In genomic region chr19:7345235-7345755, GRCm38 (mm10) we compare ENCODE assay signal across 8 mouse cellular contexts. TPM values are rescaled to one million over a fixed set of nuclear protein-coding genes. Genes with fewer than 3 reads are reported as not detected.
DNase-seq lines count a peak whose midpoint lies in the region; ATAC-seq lines count a peak whose summit lies in the region.

No protein-coding gene starts in this region.

- 0 out of 2 replicates have a peak overlapping the region, but pooled peaks have one; percentile 33 for H3K27ac ChIP-seq in midbrain, embryonic 10.5 days (replicated peaks)
- H3K27ac ChIP-seq in midbrain, embryonic 15.5 days = no peak overlapping the region
- H3K27ac ChIP-seq in embryonic facial prominence, embryonic 11.5 days (replicated peaks; ENCODE audit: low read depth, low read length) = no peak overlapping the region

- no peaks in the 10 kb centered on the region for H3K9me3 ChIP-seq in midbrain, embryonic 10.5 days (replicated peaks)
- no peaks in the 10 kb centered on the region for H3K9me3 ChIP-seq in midbrain, embryonic 15.5 days
- H3K9me3 ChIP-seq in embryonic facial prominence, embryonic 11.5 days (replicated peaks; ENCODE audit: control insufficient read depth, low read length) = no peaks in the 10 kb centered on the region

- H3K4me2 ChIP-seq in midbrain, embryonic 15.5 days = no peak overlapping the region
- H3K4me2 ChIP-seq in embryonic facial prominence, embryonic 11.5 days (ENCODE audit: low read depth, low read length) = no peak overlapping the region

- ATAC-seq in midbrain, embryonic 15.5 days (replicated peaks) = no peak
- no peak for ATAC-seq in embryonic facial prominence, embryonic 11.5 days (replicated peaks; ENCODE audit: insufficient number of reproducible peaks, low FRiP score, low TSS enrichment, low read depth)

- peaks cover 15% of the 10 kb centered on the region for H3K4me1 ChIP-seq in midbrain, embryonic 10.5 days
- peaks cover 12% of the 10 kb centered on the region for H3K4me1 ChIP-seq in midbrain, embryonic 15.5 days
- peaks cover under 1% of the 10 kb centered on the region; the same call in 1 of the 2 replicates for H3K4me1 ChIP-seq in embryonic facial prominence, embryonic 11.5 days (ENCODE audit: control insufficient read depth, insufficient read depth, low read length)

- no peak overlapping the region for H3K9ac ChIP-seq in midbrain, embryonic 15.5 days
- no peak overlapping the region for H3K9ac ChIP-seq in embryonic facial prominence, embryonic 11.5 days (replicated peaks; ENCODE audit: low read length)

- no peaks in the 10 kb centered on the region for H3K36me3 ChIP-seq in midbrain, embryonic 10.5 days
- H3K36me3 ChIP-seq in midbrain, embryonic 15.5 days (replicated peaks) = no peaks in the 10 kb centered on the region
- H3K36me3 ChIP-seq in embryonic facial prominence, embryonic 11.5 days (replicated peaks; ENCODE audit: control insufficient read depth, insufficient read depth, low read depth, low read length) = no peaks in the 10 kb centered on the region

- H3K4me3 ChIP-seq in midbrain, embryonic 10.5 days = no peak overlapping the region
- H3K4me3 ChIP-seq in midbrain, embryonic 15.5 days = no peak overlapping the region
- H3K4me3 ChIP-seq in embryonic facial prominence, embryonic 11.5 days (ENCODE audit: low read depth, low read length) = no peak overlapping the region

- peak; percentile 33 for DNase-seq in adrenal gland, postnatal 10 days
- no peak for DNase-seq in adrenal gland, adult 8-10 months
- peak; percentile 74 for DNase-seq in midbrain, embryonic 10.5 days (ENCODE audit: low spot score)
- peak; percentile 90 for DNase-seq in embryonic facial prominence, embryonic 11.5 days (ENCODE audit: low spot score)
- DNase-seq in layer of hippocampus, adult 18-20 months (ENCODE audit: low spot score in 2 of 2) = peak; percentile 21 to 71
- DNase-seq in lung, postnatal 14 days = peak; percentile 60
- DNase-seq in thymus, adult 18-20 months = peak; percentile 17 to 45

- 22% methylated on average over 4 of the region's 4 CpGs for WGBS in midbrain, embryonic 10.5 days
- WGBS in midbrain, embryonic 15.5 days = 24% methylated on average over 4 of the region's 4 CpGs
- WGBS in embryonic facial prominence, embryonic 11.5 days = 25% methylated on average over 4 of the region's 4 CpGs

- no peaks in the 10 kb centered on the region for H3K27me3 ChIP-seq in midbrain, embryonic 10.5 days (ENCODE audit: low read depth, poor library complexity, severe bottlenecking)
- no peaks in the 10 kb centered on the region for H3K27me3 ChIP-seq in midbrain, embryonic 15.5 days (replicated peaks)
- H3K27me3 ChIP-seq in embryonic facial prominence, embryonic 11.5 days (ENCODE audit: control insufficient read depth, insufficient read depth, low read length) = no peaks in the 10 kb centered on the region

RNA-seq across cellular contexts. Expression of gene Mark2, which starts 3.6 kb away (rescaled TPM):
- 10 to 100 TPM; 61.8 to 73.3 TPM for total RNA-seq in adrenal gland, postnatal 10 days (2021)
- 10 to 100 TPM; 66.7 to 95.6 (median 79.8) TPM for total RNA-seq in adrenal gland, adult 8-10 months (2022)
- 45.5 and 46.0 TPM in 2 replicates for polyA plus RNA-seq in midbrain, embryonic 10.5 days (2016; fragmentation: Nextera tagmentation; extraction: Ambion mirVana)
- 55.5 and 60.2 TPM in 2 replicates for polyA plus RNA-seq in midbrain, embryonic 15.5 days (2015; fragmentation: Nextera tagmentation; extraction: Ambion mirVana)
- 32.4 and 39.4 TPM in 2 replicates for polyA plus RNA-seq in embryonic facial prominence, embryonic 11.5 days (2014; fragmentation: Nextera tagmentation; extraction: Ambion mirVana)
- total RNA-seq in layer of hippocampus, adult 18-20 months (2021) = 100 to 1,000 TPM; 114 to 118 TPM

RNA-seq across cellular contexts. Expression of gene Spindoc, which starts 37.5 kb away (rescaled TPM):
- total RNA-seq in adrenal gland, postnatal 10 days (2021) = 10 to 100 TPM; 23.2 to 23.8 TPM
- 10 to 100 TPM; 20.3 to 27.0 (median 25.5) TPM for total RNA-seq in adrenal gland, adult 8-10 months (2022)
- polyA plus RNA-seq in midbrain, embryonic 10.5 days (2016; fragmentation: Nextera tagmentation; extraction: Ambion mirVana) = 43.1 and 51.7 TPM in 2 replicates
- polyA plus RNA-seq in midbrain, embryonic 15.5 days (2015; fragmentation: Nextera tagmentation; extraction: Ambion mirVana) = 35.6 and 40.3 TPM in 2 replicates
- polyA plus RNA-seq in embryonic facial prominence, embryonic 11.5 days (2014; fragmentation: Nextera tagmentation; extraction: Ambion mirVana) = 22.4 and 24.8 TPM in 2 replicates
- 10 to 100 TPM; 33.6 to 34.2 TPM for total RNA-seq in layer of hippocampus, adult 18-20 months (2021)
